Mouse (Mus musculus) embryo, embryonic 9.5 days (tissue): ENCODE results near the gene 4930522L14Rik.
A peak's percentile ranks its signal among the peaks of the same experiment; 100 is the strongest.
"Not testable (repeated sequence)": the region's sequence is repeated elsewhere in the genome, so short reads cannot be mapped to it uniquely, and the experiment has no call there.

Experiments used
- DNase-seq: peaks from one replicate; pipeline ENCODE4 v3.0.0-alpha.2; 2017; ENCODE audit errors: extremely low spot score

The 4930522L14Rik gene

DNA sequence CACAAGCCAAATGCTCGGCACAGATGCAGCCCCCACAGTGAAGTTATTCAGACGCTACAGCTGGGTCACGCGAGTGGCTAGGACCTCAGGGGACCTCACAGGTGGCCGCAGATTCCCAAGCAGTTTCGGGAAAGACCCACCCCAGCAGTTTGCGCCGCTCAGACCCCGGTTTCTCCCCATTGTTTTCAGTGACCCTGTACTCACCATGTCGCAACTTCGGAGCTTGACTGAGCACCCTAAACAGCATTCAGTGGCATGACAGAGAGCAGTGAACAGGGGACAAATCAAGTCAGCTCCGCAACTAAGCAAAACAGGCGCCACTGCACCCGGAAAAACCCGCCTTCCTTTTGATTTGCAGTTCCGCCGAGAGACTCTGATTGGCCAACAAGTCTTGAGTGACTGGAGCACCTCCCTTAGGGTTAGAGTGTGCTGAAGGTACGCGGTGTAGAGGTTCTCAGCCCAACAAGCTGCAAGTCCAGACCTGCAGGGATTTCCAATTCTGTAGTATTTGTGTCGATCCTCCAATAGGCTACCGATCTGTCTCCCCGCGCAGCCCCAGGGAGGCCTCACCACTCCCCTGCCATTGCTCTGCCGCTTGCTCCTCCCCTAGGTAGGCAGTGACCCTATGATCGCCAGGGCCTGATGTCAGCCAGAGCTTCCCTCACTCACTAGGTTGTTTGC lies at the start of gene 4930522L14Rik:
4930522L14Rik (minus strand) TSS at position 496 of the 681 bp plus-strand sequence.
- peak; percentile 60 for DNase-seq

DNA sequence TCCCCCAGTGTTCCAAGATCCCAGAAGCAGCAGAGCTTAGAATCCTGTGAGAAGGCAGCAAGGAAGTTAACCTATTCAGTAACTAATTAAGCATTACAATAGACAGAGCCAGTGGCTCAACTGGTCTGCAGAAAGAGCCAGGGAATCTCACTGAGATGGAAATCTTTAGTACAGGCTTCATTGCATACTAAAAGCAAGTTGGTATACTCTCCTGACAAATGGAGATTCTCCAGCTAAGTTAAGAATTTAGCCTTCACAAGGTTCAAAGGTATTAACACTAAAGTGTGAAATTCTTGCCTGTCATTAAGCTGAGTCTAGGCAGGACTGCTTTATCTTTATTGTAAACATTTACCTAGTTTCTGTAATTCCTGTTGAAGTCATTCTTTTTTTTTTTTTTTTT lies 49.8 kb upstream of the 4930522L14Rik start:
- not testable (repeated sequence) for DNase-seq

DNA sequence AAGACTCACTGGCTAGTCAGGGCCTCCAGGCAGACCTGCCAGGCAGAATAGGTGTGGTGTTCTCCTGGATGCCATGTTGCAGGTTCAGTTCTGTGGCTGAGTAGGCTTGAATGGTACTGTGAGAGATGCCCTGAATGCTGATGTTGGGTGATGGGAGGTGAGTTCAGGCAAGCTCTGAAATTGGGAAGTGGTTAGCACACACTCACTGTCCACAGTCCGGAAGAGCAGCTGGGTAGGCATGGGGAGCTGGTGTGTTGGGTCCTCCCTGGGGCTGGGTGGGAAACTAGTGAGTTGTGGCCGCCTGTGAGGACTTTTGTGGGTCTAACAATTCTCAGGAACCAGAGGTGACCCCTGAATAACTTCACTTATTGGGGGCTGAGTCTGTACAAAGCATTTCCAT lies 48.3 kb upstream of the 4930522L14Rik start:
- not testable (repeated sequence) for DNase-seq

DNA sequence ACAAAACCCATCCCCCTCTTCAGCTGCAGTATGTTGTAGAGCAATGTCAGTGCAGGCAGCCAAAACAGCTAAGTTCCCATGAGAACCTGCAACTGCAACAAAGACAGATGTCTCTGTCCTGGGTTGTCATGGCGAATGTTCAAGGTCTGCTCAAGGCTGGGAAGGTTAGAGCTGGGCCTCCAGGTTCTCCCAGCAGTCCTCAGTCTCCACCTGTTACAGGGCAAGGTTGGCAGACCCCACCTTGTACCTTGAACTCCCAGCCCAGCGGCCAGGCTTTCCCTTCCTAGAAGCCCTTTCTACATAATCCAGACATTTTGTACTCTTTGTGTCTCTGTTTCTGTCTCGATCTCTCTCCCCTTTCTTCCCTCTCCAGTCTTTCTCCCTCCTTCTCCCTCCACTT lies 45.3 kb upstream of the 4930522L14Rik start:
- DNase-seq: not testable (repeated sequence)

DNA sequence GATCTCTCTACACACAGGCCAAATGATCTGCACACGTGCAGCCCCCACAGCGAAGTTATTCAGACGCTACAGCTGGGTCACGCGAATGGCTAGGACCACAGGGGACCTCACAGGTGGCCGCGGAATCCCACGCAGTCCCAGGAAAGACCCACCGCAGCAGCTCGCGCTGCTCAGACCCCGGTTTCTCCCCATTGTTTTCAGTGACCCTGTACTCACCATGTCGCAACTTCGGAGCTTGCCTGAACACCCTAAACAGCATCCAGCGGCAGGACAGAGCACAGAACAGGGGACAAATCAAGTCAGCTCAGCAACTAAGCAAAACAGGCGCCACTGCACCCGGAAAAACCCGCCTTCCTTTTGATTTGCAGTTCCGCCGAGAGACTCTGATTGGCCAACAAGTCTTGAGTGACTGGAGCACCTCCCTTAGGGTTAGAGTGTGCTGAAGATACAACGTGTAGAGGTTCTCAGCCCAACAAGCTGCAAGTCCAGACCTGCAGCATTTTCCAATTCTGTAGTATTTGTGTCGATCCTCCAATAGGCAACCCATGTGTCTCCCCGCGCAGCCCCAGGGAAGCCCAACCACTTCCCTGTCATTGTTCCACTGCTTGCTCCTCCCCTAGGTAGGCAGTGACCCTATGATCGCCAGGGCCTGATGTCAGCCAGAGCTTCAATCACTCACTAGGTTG lies 44.4 kb upstream of the 4930522L14Rik start:
- peak; percentile 72 for DNase-seq

DNA sequence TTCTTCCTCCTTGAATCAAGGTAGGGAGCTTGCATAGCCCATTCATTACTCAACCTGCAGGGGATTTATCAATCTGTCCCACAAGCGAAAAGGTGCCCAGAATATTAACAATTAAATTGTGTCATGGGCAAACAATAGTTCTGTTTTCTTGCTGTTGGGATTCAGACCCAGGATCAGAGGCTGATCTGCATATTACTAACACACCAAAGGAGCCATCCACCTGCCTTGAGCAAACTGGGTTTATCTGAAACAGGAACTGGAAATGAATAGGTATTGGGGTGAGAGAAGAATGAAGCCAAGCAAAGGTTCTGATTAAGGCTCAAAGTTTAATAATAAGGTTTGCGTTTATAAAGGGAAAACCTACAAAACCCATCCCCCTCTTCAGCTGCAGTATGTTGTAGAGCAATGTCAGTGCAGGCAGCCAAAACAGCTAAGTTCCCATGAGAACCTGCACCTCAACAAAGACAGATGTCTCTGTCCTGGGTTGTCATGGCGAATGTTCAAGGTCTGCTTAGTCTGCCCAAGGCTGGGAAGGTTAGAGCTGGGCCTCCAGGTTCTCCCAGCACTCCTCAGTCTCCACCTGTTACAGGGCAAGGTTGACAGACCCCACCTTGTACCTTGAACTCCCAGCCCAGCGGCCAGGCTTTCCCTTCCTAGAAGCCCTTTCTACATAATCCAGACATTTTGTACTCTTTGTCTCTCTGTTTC lies 541 bp upstream of the 4930522L14Rik start:
- DNase-seq: peak; percentile 1

DNA sequence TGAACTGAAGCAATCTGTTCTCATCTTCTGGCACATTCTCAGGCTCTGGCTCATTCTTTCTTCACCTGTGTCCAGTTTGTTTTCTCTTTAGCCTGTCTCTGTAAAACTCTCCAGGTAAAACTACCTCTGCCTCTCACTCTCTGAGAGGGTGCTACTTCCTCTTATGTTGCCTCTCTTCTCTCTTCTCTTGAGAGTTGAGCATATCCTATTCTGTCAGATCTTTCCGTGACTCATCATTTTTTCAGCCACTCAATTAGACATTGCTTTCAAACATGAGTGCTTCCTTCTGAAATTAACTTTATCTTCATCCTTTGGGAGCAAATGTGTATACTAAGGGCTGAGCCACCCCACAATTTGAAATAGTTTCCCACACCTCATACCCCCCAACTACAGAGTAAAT lies 6.6 kb downstream of the 4930522L14Rik start:
- DNase-seq: not testable (repeated sequence)

DNA sequence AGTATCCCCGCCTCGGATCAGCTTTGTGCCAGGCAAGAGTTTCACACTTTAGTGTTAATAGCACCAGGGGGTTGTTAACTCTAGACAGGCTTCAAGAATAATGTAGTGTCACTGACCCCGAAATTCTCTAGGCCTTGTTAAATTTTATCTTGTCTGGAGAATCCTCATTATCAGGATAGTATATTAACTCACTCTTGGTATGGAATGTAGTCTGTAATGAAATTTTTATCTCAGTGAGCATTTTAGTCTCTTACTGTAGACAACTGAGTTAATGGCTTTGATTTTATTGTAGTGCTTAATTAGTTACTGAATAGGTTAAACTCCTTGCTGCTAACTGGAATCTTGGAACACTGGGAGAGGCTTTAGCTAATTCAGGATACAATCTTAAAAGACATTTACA lies 34.3 kb downstream of the 4930522L14Rik start:
- not testable (repeated sequence) for DNase-seq

DNA sequence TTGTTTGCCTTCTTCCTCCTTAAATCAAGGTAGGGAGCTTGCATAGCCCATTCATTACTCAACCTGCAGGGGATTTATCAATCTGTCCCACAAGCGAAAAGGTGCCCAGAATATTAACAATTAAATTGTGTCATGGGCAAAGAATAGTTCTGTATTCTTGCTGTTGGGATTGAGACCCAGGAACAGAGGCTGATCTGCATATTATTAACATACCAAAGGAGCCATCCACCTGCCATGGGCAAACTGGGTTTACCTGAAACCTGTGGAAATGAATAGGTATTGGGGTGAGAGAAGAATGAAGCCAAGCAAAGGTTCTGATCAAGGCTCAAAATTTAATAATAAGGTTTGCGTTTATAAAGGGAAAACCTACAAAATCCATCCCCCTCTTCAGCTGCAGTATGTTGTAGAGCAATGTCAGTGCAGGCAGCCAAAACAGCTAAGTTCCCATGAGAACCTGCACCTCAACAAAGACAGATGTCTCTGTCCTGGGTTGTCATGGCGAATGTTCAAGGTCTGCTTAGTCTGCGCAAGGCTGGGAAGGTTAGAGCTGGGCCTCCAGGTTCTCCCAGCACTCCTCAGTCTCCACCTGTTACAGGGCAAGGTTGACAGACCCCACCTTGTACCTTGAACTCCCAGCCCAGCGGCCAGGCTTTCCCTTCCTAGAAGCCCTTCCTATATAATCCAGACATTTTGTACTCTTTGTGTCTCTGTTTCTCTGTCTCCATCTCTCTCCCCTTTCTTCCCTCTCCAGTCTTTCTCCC lies 60.3 kb downstream of the 4930522L14Rik start:
- not testable (repeated sequence) for DNase-seq

DNA sequence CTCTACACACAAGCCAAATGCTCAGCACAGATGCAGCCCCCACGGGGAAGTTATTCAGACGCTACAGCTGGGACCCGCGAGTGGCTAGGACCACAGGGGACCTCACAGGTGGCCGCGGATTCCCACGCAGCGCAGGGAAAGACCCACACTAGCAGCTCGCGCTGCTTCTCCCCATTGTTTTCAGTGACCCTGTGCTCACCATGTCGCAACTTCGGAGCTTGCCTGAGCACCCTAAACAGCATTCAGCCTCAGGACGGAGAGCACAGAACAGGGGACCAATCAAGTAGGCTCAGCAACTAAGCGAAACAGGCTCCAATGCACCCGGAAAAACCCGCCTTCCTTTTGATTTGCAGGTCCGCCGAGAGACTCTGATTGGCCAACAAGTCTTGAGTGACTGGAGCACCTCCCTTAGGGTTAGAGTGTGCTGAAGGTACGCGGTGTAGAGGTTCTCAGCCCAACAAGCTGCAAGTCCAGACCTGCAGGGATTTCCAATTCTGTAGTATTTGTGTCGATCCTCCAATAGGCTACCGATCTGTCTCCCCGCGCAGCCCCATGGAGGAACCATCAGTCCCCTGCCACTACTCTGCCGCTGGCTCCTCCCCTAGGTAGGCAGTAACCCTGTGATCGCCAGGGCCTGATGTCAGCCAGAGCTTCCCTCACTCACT lies 61.0 kb downstream of the 4930522L14Rik start, which contains the start of gene 5430403G16Rik:
5430403G16Rik (minus strand) TSS at position 505 of the 665 bp plus-strand sequence.
- DNase-seq: peak; percentile 77
